Mouse (Mus musculus) cortical plate, adult 2 months (tissue): ENCODE data around the gene Klhl21. TPM values are rescaled to one million over a fixed set of nuclear protein-coding genes. Genes with fewer than 3 reads are reported as not detected.

Source experiments
- H3K27ac ChIP-seq: fragments of 200-500 bp; 2 replicates; pipeline ENCODE4 v1.5.1; 2012; ENCODE audit warnings: low read length, control low read depth, inconsistent platforms; ENCODE audit not compliant: insufficient read depth
- H3K4me1 ChIP-seq: fragments of 200-500 bp; 2 replicates; pipeline ENCODE4 v1.6.1; 2011; ENCODE audit warnings: low read length; ENCODE audit not compliant: control insufficient read depth, insufficient read depth
- H3K4me3 ChIP-seq: fragments of 200-500 bp; 2 replicates; pipeline ENCODE4 v1.5.1; 2011; ENCODE audit warnings: mild to moderate bottlenecking, low read length, control low read depth; ENCODE audit not compliant: insufficient read depth
- CTCF ChIP-seq: fragments of 200-500 bp; IDR thresholded peaks from 2 replicates; pipeline ENCODE4 v1.5.1; 2011; ENCODE audit warnings: mild to moderate bottlenecking, control low read depth, low read length; ENCODE audit not compliant: insufficient read depth; ENCODE audit errors: extremely low read depth
- POLR2A ChIP-seq: fragments of 200-500 bp; IDR thresholded peaks from 2 replicates; pipeline ENCODE4 v1.6.1; 2011; ENCODE audit warnings: mild to moderate bottlenecking, low read length, control low read depth; ENCODE audit not compliant: insufficient read depth; ENCODE audit errors: extremely low read depth
- polyA plus RNA-seq: library from polyadenylated mRNA; depleted of rRNA; stranded (reverse); fragments of >200 nt; gene quantifications from 2 replicates; pipeline ENCODE4 v1.2.3, GENCODE M21; 2012; rRNA removed

Klhl21 gene
- polyA plus RNA-seq, 1 experiment: 11.8 TPM

DNA sequence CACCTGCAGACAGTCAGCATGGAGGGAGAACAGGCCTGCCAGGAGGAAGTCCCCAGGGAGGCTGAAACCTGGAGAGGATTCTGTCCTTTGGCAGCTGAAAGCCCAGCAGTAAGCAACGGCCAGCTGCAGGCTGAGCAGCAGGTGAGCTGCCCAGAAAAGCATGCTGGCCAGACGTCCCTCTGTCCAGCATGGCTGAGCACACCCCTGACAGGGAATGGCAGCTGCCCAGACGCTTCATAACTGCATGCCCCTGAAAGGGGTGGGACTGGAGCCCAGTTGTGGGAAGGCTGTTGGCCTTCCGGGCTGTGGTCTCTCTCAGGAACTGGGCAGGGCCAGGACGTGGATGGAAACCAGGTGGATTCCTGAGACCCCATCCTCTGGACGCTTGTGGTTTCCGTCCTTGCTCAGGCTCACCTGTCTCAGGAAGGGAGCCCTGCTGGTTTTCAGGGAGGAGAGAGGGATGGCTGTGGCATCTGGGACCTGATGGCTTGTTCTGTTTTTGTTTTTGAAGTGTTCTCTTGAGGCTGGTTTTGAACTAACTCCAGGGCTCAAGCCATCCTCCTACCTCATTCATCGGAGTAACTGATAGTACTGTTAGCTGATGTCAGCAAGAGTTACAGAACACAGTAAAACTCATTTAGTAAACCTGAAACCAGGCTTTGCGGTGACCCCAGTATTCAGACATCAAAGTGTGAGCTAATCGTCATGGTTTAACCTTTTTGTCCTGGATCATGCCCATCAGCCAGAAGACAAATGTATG is 29.8 kb downstream of the Klhl21 start, which contains the start of gene Tas1r1:
TSS of gene Tas1r1 (minus strand) at position 344 of the 760 bp plus-strand sequence.
- H3K4me1 ChIP-seq: peaks cover 2% of the 10 kb centered on the region; the same call in 1 of the 2 replicates
- H3K27ac ChIP-seq: no peak within 1 kb of the TSS
- TF ChIP-seq CTCF (no peak), POLR2A (no peak)
- H3K4me3 ChIP-seq: peak within 1 kb of the TSS; percentile 71

DNA sequence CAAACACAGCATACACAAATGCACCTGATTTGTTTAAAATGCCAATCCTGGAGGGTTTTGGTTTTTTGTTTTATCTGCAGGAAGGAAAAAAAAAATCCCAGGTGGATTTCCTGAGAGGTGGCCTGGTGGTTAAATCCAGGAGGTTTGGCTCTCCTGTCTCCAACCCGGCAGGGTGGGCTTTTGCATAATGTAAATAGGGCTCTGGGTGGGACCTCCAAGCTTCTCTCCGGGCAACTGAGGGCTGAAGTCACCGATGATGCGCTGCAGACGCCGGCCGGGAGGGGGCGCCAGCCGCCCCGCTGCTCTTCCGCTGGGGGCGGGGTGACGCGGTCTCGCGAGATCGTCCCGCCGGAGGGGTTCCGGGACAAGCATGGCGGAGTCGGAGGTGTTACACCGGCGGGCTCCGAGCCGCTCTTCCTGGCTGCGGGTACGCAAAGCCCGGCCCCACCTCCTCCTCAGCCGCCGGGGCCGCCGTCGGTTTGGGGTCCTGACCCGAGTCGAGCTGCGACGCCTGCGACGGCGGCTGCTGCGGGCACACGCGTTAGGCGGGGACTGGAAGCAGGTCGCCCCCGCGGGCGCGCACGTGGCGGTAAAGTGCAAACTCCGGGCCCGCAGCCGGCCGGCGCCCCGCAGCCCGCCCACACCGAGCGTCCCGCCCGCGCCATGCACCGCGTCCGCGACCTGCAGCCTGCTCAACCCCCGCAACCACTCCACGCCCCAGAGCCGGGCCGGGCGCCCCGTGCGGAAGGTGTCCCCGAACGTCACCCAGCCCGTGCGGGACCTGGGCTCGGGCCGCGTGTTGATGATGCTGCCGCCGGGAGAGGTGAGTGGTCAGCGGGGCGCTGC is 30.6 kb downstream of the Klhl21 start, which contains the start of gene Nol9:
TSS of gene Nol9 (plus strand) at position 337 of the 846 bp plus-strand sequence.
- TF ChIP-seq CTCF (peak; percentile 69), POLR2A (peak; percentile 54; the same call in 1 of the 2 replicates)
- H3K4me3 ChIP-seq: peak within 1 kb of the TSS; percentile 71
- H3K4me1 ChIP-seq: peaks cover 2% of the 10 kb centered on the region; the same call in 1 of the 2 replicates
- H3K27ac ChIP-seq: no peak within 1 kb of the TSS

DNA sequence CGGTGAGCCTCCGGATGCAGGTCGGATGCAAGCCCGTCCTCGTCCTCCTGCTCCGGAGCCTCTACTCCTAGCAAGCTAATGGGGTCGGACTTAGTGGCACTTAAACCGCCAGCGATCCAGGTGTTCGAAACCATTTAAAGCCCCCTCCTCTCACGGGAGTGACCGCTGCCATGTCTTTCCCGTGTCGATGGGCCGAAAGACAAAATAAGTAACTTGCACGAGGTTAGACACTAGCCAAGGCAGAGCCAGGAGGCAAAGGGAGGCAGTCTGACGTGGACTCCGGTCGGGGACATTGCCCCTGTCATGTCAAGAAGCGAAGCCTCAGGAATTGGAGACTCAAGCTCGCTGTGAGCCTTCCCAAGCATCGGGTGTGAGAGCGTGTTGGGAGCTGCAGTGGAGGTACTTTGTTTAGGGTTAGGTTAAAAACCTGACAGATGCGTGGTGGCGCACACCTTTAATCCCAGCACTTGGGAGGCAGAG is 31.3 kb downstream of the Klhl21 start:
- TF ChIP-seq POLR2A: no peak
- no peak for TF ChIP-seq CTCF
- Histone ChIP-seq H3K4me3 (peak overlapping the region; percentile 71), H3K4me1 (peaks cover 2% of the 10 kb centered on the region; the same call in 1 of the 2 replicates), H3K27ac (no peak overlapping the region)

GRCm38 (mm10) chr4:152041924-152042641 is 33.5 kb downstream of the Klhl21 start:
- H3K4me3 ChIP-seq: no peak overlapping the region
- H3K27ac ChIP-seq: no peak overlapping the region
- TF ChIP-seq POLR2A (no peak), CTCF (no peak)
- H3K4me1 ChIP-seq: peaks cover 2% of the 10 kb centered on the region; the same call in 1 of the 2 replicates

DNA sequence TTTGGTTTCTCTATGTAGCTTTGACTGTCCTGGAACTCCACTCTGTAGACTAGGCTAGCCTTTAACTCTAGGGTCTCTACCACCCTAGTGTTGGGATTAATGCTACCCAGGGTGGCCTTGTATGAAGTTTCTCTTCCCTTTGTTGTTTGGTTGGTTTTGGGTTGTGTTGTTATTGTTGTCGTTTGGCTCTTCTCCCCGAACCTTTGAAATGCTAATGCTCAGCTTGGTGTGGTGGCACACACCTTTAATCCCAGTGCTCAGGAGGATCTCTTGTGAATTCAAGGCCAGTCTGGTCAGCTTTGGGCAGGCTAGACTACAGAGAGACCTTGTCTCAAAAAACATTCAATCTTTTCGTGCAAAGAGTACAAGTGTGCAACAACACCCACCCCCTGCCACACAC is 34.6 kb downstream of the Klhl21 start:
- H3K27ac ChIP-seq: no peak overlapping the region
- TF ChIP-seq CTCF (no peak), POLR2A (no peak)
- peaks cover 2% of the 10 kb centered on the region; the same call in 1 of the 2 replicates for H3K4me1 ChIP-seq
- no peak overlapping the region for H3K4me3 ChIP-seq

- TF ChIP-seq POLR2A (no peak), CTCF (no peak)
- H3K4me3 ChIP-seq: no peak overlapping the region
- H3K27ac ChIP-seq: no peak overlapping the region
- peaks cover 2% of the 10 kb centered on the region; the same call in 1 of the 2 replicates for H3K4me1 ChIP-seq
These were observed 36.0 kb downstream of the Klhl21 start for GRCm38 (mm10) chr4:152044609-152045008.

DNA sequence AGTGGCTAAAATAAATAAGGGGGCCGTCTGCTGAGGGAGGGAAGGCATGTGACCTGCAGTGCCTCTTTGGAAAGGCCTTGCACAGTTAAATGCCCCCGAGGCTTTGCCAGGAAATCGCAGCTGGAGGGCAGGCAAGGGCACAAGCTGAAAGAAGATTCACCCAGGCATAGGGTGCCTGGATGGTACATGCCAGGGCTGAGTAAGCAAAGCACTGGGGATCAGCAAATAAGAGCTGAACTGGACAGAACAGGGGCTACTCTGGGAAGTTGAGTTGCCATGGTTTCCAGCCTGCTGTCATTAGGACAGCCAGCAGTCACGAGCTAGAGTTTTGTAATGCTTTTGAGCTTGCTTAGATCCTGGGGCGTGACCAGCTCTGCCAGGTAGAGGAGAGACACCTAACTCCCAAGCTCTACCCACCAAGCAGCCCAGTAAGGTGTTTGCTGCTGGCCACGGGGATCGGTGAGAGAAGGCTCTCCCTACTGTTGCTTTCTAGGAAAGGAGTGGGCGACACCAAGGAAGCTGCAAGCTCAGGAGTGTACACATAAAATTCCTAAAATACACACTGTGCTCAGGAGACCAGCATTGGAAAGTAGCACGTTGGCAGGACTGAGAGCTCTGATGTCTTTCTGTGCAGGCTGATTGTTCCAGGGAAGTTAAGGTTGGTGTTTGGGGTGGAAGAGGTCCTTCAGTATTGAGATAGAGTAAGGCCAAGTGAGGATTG is 53.9 kb downstream of the Klhl21 start:
- no peak overlapping the region for H3K4me3 ChIP-seq
- TF ChIP-seq CTCF (no peak), POLR2A (no peak)
- H3K4me1 ChIP-seq: 0 out of 2 replicates have a peak, but pooled peaks cover 2% of the 10 kb centered on the region
- H3K27ac ChIP-seq: no peak overlapping the region

GRCm38 (mm10) chr4:152067280-152067679 is 58.7 kb downstream of the Klhl21 start:
- TF ChIP-seq POLR2A (no peak), CTCF (no peak)
- H3K4me1 ChIP-seq: 0 out of 2 replicates have a peak, but pooled peaks cover 2% of the 10 kb centered on the region
- H3K4me3 ChIP-seq: no peak overlapping the region
- H3K27ac ChIP-seq: no peak overlapping the region

Other genes with a start within 250 kb of the Klhl21 start
- 111 and 112 TPM in 2 replicates for gene Camta1, start 146.9 kb upstream of the Klhl21 start, polyA plus RNA-seq
- gene Dnajc11, start 75.1 kb upstream of the Klhl21 start, polyA plus RNA-seq: 58.5 and 64.9 TPM in 2 replicates
- gene Thap3, start 19.8 kb upstream of the Klhl21 start, polyA plus RNA-seq: 29.7 and 31.5 TPM in 2 replicates
- 9.3 and 9.6 TPM in 2 replicates for gene Phf13, start 12.5 kb upstream of the Klhl21 start, polyA plus RNA-seq
- 13.7 and 19.1 TPM in 2 replicates for gene Zbtb48, start 18.9 kb downstream of the Klhl21 start, polyA plus RNA-seq
- 0.23 and 0.53 TPM in 2 replicates for gene Tas1r1, start 29.8 kb downstream of the Klhl21 start, polyA plus RNA-seq
- 16.7 and 17.1 TPM in 2 replicates for gene Nol9, start 30.5 kb downstream of the Klhl21 start, polyA plus RNA-seq
- 59.9 and 72.3 TPM in 2 replicates for gene Plekhg5, start 63.7 kb downstream of the Klhl21 start, polyA plus RNA-seq
- 12.7 and 14.7 TPM in 2 replicates for gene Tnfrsf25, start 107.1 kb downstream of the Klhl21 start, polyA plus RNA-seq
- gene Espn, start 143.6 kb downstream of the Klhl21 start, polyA plus RNA-seq: 1.8 and 2.6 TPM in 2 replicates
- gene Hes2, start 150.1 kb downstream of the Klhl21 start, polyA plus RNA-seq: not detected in 2 replicates
- gene Acot7, start 169.3 kb downstream of the Klhl21 start, polyA plus RNA-seq: 333 and 334 TPM in 2 replicates